Mouse (Mus musculus) CH12.LX (cell line): ENCODE data around the gene Srgap3. TPM values are rescaled to one million over a fixed set of nuclear protein-coding genes. Genes with fewer than 3 reads are reported as not detected.

Source experiments
- DNase-seq: peaks from one replicate; pipeline ENCODE4 v3.0.0-alpha.2; 2013; ENCODE audit errors: extremely low read depth
- H3K27ac ChIP-seq: 2 replicates; pipeline ENCODE4 v1.5.1; 2012; ENCODE audit warnings: low read depth, mild to moderate bottlenecking, control low read depth, moderate library complexity; ENCODE audit not compliant: insufficient read depth
- H3K27me3 ChIP-seq: replicated peaks from 2 replicates; pipeline ENCODE3; 2012; ENCODE audit warnings: inconsistent platforms
- H3K36me3 ChIP-seq, 2 experiments: replicated peaks in 1 of 2; 2 replicates each; pipeline versions ENCODE3 to v1.6.1; 2012; ENCODE audit warnings: inconsistent platforms in 1 of 2, low read length in 1 of 2, mild to moderate bottlenecking in 1 of 2, mixed read lengths in 1 of 2, moderate library complexity in 1 of 2; ENCODE audit not compliant: control insufficient read depth in 1 of 2, insufficient read depth in 1 of 2
- H3K4me1 ChIP-seq, 2 experiments: 2 replicates each; pipeline ENCODE4 v1.6.1; 2012; ENCODE audit warnings: inconsistent platforms in 1 of 2, moderate library complexity in 1 of 2; ENCODE audit not compliant: insufficient read depth in 2 of 2, control insufficient read depth in 1 of 2
- H3K4me2 ChIP-seq: 2 replicates; pipeline ENCODE4 v1.6.1; 2012; ENCODE audit warnings: low read depth, mild to moderate bottlenecking, control low read depth; ENCODE audit not compliant: poor library complexity, insufficient read depth, severe bottlenecking
- H3K4me3 ChIP-seq, 3 experiments: fragments of 150-350 bp in 1 of 3; sonication (generic) in 1 of 3; replicated peaks in 1 of 3; 2 replicates each; pipeline versions ENCODE3 to v1.5.1; 2011 to 2012; ENCODE audit warnings: low read depth in 2 of 3, low read length in 2 of 3, mild to moderate bottlenecking in 2 of 3, moderate library complexity in 2 of 3, control low read depth in 1 of 3, improper control_type of control experiment in 1 of 3, inconsistent platforms in 1 of 3, mixed read lengths in 1 of 3; ENCODE audit not compliant: poor library complexity in 1 of 3
- H3K79me2 ChIP-seq: replicated peaks from 2 replicates; pipeline ENCODE4 v1.6.1; 2012; ENCODE audit warnings: mild to moderate bottlenecking, moderate library complexity; ENCODE audit not compliant: control insufficient read depth, poor library complexity, insufficient read depth, severe bottlenecking; ENCODE audit errors: extremely low read depth
- H3K9ac ChIP-seq: 2 replicates; pipeline ENCODE4 v1.6.1; 2012; ENCODE audit warnings: low read depth, mild to moderate bottlenecking, control low read depth, moderate library complexity; ENCODE audit not compliant: insufficient read depth
- H3K9me3 ChIP-seq: replicated peaks from 2 replicates; pipeline ENCODE3; 2012; ENCODE audit warnings: low read length, inconsistent platforms, mixed read lengths
- BHLHE40 ChIP-seq: IDR thresholded peaks from 2 replicates; pipeline ENCODE4 v1.6.1; 2011; ENCODE audit warnings: mild to moderate bottlenecking, low read depth, low read length, improper control_type of control experiment
- CHD1 ChIP-seq: IDR thresholded peaks from 2 replicates; pipeline ENCODE4 v1.6.1; 2012; ENCODE audit warnings: low read depth, low read length, improper control_type of control experiment, inconsistent platforms
- ELF1 ChIP-seq: IDR thresholded peaks from 2 replicates; pipeline ENCODE4 v1.6.1; 2014; ENCODE audit warnings: low read depth, mild to moderate bottlenecking, inconsistent platforms, low read length, improper control_type of control experiment
- IRF4 ChIP-seq: IDR thresholded peaks from 2 replicates; pipeline ENCODE4 v1.6.1; 2014; ENCODE audit warnings: low read depth, mild to moderate bottlenecking, inconsistent platforms, low read length, improper control_type of control experiment
- JUN ChIP-seq: IDR thresholded peaks from 2 replicates; pipeline ENCODE4 v1.6.1; 2011; ENCODE audit warnings: low read depth, mild to moderate bottlenecking, low read length, improper control_type of control experiment, moderate library complexity; ENCODE audit not compliant: insufficient read depth
- JUND ChIP-seq: conservative IDR thresholded peaks from 2 replicates; pipeline ENCODE4 v1.6.1; 2011; ENCODE audit warnings: low read depth, low read length, improper control_type of control experiment
- MAFK ChIP-seq: IDR thresholded peaks from 2 replicates; pipeline ENCODE4 v1.6.1; 2011; ENCODE audit warnings: low read length, improper control_type of control experiment; ENCODE audit not compliant: insufficient replicate concordance
- MEF2A ChIP-seq: IDR thresholded peaks from 2 replicates; pipeline ENCODE4 v1.6.1; 2014; ENCODE audit warnings: low read depth, mild to moderate bottlenecking, inconsistent platforms, low read length, improper control_type of control experiment, borderline replicate concordance
- NRF1 ChIP-seq: IDR thresholded peaks from 2 replicates; pipeline ENCODE4 v1.6.1; 2014; ENCODE audit warnings: low read depth, mild to moderate bottlenecking, inconsistent platforms, low read length, improper control_type of control experiment, moderate library complexity
- PAX5 ChIP-seq: IDR thresholded peaks from 2 replicates; pipeline ENCODE4 v1.6.1; 2012; ENCODE audit warnings: low read length, inconsistent platforms, mixed read lengths
- POLR2A ChIP-seq: IDR thresholded peaks from 2 replicates; pipeline ENCODE4 v1.6.1; 2011; ENCODE audit warnings: low read depth, mild to moderate bottlenecking, improper control_type of control experiment, low read length
- POLR2AphosphoS2 ChIP-seq: IDR thresholded peaks from 2 replicates; pipeline ENCODE4 v1.6.1; 2011; ENCODE audit warnings: low read depth, low read length, improper control_type of control experiment
- SIN3A ChIP-seq: IDR thresholded peaks from 2 replicates; pipeline ENCODE4 v1.6.1; 2012; ENCODE audit warnings: low read length, improper control_type of control experiment, inconsistent platforms
- SMC3 ChIP-seq: IDR thresholded peaks from 2 replicates; pipeline ENCODE4 v1.6.1; 2011; ENCODE audit warnings: low read depth, low read length, improper control_type of control experiment
- USF2 ChIP-seq: conservative IDR thresholded peaks from 2 replicates; pipeline ENCODE4 v1.6.1; 2011; ENCODE audit warnings: low read depth, low read length, improper control_type of control experiment
- ZC3H11A ChIP-seq: IDR thresholded peaks from 2 replicates; pipeline ENCODE4 v1.6.1; 2012; ENCODE audit warnings: low read depth, mild to moderate bottlenecking, inconsistent platforms, low read length, improper control_type of control experiment
- ZKSCAN1 ChIP-seq: IDR thresholded peaks from 2 replicates; pipeline ENCODE4 v1.6.1; 2012; ENCODE audit warnings: low read depth, inconsistent platforms, low read length, improper control_type of control experiment, borderline replicate concordance
- ZMIZ1 ChIP-seq: IDR thresholded peaks from 2 replicates; pipeline ENCODE4 v1.6.1; 2012; ENCODE audit warnings: low read depth, mild to moderate bottlenecking, inconsistent platforms, low read length, improper control_type of control experiment
- ZNF384 ChIP-seq: IDR thresholded peaks from 2 replicates; pipeline ENCODE4 v1.6.1; 2012; ENCODE audit warnings: low read depth, low read length, improper control_type of control experiment, inconsistent platforms
- dilution Hi-C: fragments of 300-500 bp; cut with MboI; formaldehyde crosslinking; loops from 2 replicates; pipeline ENCODE4 v1.14.3; 2020; ENCODE audit warnings: low sequenced_read_pairs; ENCODE audit not compliant: extremely low pct_unique_long_range_greater_than_20kb, extremely low pct_ligation_motif_present
- in situ Hi-C: fragments of 300-500 bp; cut with MboI; formaldehyde crosslinking; loops from 3 replicates; pipeline ENCODE4 v1.14.3; 2019; ENCODE audit warnings: low sequenced_read_pairs, low pct_ligation_motif_present, low pct_unique_long_range_greater_than_20kb, mixed read lengths
- polyA plus RNA-seq: library from polyadenylated mRNA; unstranded; fragments of >175 nt; gene quantifications from 2 replicates; pipeline ENCODE4 v1.2.1, GENCODE M21; 2012; ENCODE audit warnings: low read depth; ENCODE audit not compliant: insufficient read length
- total RNA-seq, 2 experiments: library from RNA; depleted of rRNA; stranded (reverse); fragments of 300-350 nt in 1 of 2; fragments of >200 nt in 1 of 2; gene quantifications; 2 replicates each; pipeline ENCODE4 v1.2.3; 2012 to 2014

The Srgap3 gene
- total and polyA plus RNA-seq, 3 experiments, result 1.5 to 4.5 (median 2.1) TPM

- Histone ChIP-seq H3K27me3 (no peaks in the 10 kb centered on the region), H3K9me3 (no peaks in the 10 kb centered on the region), H3K4me1 (no peaks in the 10 kb centered on the region), H3K4me2 (no peak overlapping the region), H3K79me2 (no peaks in the 10 kb centered on the region), H3K36me3 (no peaks in the 10 kb centered on the region), H3K4me3 (no peak overlapping the region), H3K9ac (no peak overlapping the region), H3K27ac (no peak overlapping the region)
- DNase-seq, result no peak
- dilution Hi-C loops, result no loop called here
- TF ChIP-seq ZMIZ1, result no peak
- TF ChIP-seq USF2, result no peak
- TF ChIP-seq ZNF384, result no peak
- TF ChIP-seq JUN, result no peak
- TF ChIP-seq MAFK, result no peak
- no peak for TF ChIP-seq BHLHE40
- TF ChIP-seq NRF1, result no peak
- in situ Hi-C loops, result no loop called here
Observed at GRCm38 (mm10) chr6:112973786-112974720, 27.0 kb upstream of the Srgap3 start.

- TF ChIP-seq USF2 (no peak), JUN (no peak), MEF2A (no peak), PAX5 (no peak), ELF1 (no peak), SIN3A (no peak), ZC3H11A (no peak), JUND (no peak), POLR2A (no peak), SMC3 (no peak), POLR2AphosphoS2 (no peak), ZKSCAN1 (no peak), CHD1 (no peak), IRF4 (no peak), MAFK (no peak)
- H3K9me3 ChIP-seq, result no peaks in the 10 kb centered on the region
- dilution Hi-C loops, result no loop called here
Observed at GRCm38 (mm10) chr6:112972858-112973631, 26.0 kb upstream of the Srgap3 start.

More at GRCm38 (mm10) chr6:112972858-112973631, 26.0 kb upstream of the Srgap3 start:
- Histone ChIP-seq H3K79me2 (no peaks in the 10 kb centered on the region), H3K4me2 (no peak overlapping the region), H3K4me1 (no peaks in the 10 kb centered on the region), H3K36me3 (no peaks in the 10 kb centered on the region), H3K9ac (no peak overlapping the region), H3K27me3 (no peaks in the 10 kb centered on the region), H3K4me3 (no peak overlapping the region), H3K27ac (no peak overlapping the region)
- in situ Hi-C loops, result no loop called here
- no peak for DNase-seq
